Mouse (Mus musculus): Measurements from ENCODE around the gene Phldb2.

Phldb2 gene

GRCm38 (mm10) chr16:45890471-45891200, 62.8 kb downstream of the Phldb2 start:
- DNase-seq, result no peak

- peak; percentile 14 to 35 for DNase-seq
Measured at GRCm38 (mm10) chr16:45889636-45890035, 63.8 kb downstream of the Phldb2 start.

DNA sequence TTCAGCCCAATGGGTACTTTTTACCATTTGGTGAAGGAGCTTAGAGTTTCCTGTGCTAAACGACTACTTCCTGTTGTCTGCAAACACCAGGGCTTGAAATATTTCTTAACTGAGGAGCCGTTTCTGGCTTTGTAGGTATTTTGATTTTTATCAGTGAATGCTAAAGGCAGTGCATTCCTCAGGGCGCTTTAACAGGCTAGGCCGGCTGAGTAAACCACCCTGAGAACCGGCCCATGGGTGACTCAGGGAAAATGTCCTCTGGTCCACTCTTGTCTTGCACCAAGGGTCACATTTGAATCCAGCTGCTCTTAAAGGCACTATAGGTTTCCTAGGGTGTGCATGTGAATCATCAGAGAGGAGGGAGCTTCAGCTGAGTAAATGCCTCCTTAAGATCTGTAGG, 66.8 kb downstream of the Phldb2 start:
- DNase-seq, result peak; percentile 17 to 31

DNA sequence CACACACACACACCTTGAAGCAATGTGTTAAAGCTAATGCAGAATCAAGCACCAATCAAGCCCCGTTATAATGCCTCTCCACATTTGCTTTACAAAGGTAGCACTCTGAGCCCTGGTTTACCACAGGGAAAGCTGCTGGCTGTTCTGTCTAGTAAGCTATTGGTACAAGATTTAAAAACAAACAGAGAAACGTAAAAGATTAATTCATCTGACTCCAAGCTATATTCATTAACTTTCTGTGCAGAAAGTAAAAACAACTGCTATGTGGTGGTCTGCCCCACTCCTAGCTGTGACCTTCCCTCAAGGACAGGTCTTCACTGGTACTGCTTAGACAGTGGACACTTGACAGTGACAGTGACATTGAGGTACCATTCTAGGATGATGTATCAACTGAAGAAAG, 69.2 kb downstream of the Phldb2 start:
- DNase-seq, result peak in 1 of 2 experiments; percentile 16

- DNase-seq, result peak in 1 of 2 experiments; percentile 15
Measured at GRCm38 (mm10) chr16:45881177-45881832, 72.1 kb downstream of the Phldb2 start.

DNA sequence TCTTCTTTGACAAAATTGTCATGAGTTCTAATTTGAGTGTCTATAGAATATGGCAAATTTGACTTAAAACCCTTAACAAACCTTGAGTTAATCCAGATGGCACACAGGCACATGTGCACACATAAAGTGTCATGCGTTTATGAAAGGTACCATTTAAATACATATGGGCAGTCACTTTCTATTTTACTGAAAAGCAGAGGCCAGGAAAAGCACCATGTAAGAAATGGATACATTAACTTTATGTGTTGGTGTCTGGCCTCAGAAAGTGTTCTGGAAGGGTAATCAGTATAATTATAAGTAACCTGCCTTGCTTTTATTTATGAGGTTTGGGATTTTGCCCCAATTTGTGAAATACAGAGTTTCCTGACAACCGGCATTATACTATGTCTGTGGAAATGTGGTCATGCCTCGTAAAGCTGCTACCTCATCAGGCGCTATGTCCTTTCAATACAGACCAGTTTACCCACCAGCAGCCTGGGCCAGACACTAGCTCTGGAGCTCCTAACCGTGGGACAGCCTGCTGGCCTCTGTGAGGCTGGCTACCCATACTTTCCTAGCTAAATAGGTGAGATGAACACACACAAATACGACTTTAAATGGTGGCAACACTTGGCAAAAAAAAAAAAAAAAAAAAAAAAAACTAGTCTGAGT, 73.2 kb downstream of the Phldb2 start:
- no peak for DNase-seq

DNA sequence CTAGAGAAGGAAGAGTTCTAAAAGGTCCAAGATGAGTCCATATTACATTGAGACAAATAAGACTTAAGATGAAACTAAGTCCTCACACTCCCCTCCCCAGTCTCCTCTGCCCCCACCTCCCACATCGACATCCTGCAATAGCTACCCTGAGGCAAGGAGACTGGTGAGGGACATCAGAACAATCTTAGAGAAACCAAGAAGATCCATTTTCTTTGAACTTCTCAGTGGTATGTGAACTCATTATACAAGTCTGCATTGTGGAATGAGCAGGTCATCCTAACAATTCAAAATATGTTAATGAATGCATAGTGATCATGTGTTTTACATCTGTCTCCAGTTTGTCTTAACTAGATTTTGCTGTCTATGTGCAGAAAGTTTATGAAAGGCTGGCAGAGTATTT, 75.7 kb downstream of the Phldb2 start:
- no peak for DNase-seq

DNA sequence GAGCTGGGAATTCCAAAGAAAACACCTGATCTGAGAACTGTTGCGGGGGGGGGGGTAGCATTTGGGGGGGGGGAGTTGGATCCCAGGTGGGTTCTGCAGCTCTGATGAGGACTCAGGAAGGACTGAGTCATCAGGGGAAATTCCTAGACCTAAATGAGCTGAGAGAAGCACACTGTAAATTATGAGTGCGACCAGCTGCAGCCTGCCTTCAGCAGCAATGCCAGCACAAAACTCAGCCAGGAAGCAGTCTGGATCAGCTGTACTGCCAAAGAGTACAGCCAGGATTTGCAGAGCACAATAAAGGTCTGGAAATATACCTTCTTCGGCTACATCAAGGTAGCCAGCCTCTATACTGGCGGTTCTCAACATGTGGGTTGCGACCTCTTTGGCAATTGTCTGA, 76.2 kb downstream of the Phldb2 start:
- DNase-seq, result peak; percentile 35 to 53

DNA sequence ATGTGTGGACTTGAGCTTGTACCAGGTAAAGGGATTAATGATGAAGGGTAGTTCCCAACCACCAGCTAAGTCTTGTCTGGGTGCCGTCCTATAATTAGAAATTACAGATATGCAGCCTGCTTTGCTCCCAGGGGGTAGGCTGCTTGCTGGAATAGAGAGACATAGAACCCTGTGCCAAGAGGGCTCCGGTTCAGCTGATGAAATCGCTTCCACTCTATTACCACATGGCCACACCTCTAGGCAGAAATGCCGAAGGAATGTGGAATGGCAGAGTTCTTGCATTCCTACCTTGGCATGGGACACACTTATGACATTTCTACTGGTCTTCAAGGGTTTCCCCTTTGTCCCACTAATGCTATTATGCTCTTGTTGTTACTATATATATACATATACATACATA, 80.0 kb downstream of the Phldb2 start:
- no peak for DNase-seq

DNA sequence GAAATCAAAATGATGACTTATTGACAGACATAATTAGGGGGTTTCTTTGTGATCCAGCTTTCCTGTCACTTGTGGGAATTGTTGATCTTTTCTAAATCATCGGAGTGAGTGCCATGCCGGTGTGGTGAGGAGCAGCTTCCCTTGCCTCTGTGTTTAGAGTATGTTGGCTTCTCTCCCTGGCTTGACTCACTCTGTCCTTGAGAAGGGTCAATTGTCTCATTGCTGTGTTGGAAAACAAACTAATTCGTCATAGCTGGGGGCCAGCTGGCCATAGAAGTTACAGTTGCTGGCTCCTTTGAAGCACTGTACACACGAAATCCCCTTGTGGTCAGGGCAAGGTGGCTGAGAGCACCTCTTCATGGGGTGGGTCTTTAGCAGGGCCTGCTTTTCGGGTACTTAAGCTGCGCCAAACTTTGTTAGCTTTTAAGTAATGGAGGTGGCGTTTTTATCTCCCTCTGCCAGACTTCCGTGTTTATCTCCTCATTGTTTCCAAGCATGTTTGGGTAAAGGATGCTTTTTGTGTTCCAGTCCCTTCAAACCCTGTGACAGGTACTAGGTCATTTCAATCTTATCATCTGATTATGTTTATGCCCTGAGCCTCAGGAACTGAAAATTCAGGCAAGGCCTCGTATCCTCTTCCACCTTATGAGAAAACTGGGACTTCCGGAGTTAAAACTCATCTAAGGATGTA, 82.0 kb downstream of the Phldb2 start:
- DNase-seq, result peak; percentile 13 to 27

DNA sequence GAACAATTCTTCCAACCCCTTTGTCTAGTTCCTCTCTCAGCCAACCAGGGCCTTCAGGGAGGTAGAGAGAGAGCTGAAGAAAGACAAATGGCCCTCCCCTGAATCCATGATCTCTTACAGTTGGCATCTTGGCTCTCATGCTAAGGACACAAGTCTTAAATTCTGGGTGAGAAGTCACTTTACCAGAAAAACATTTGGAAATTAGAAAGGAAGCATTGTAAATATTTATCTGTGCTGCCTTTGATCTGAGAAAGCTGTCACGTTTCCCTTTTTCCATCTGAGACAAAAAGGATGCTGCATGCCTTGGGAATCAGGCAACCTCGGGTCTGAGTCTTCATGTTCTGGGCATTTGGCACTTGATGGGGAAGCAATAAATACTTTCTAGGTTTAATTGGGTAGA, 82.7 kb downstream of the Phldb2 start:
- DNase-seq, result no peak

GRCm38 (mm10) chr16:45869044-45869443, 84.4 kb downstream of the Phldb2 start:
- no peak for DNase-seq

DNA sequence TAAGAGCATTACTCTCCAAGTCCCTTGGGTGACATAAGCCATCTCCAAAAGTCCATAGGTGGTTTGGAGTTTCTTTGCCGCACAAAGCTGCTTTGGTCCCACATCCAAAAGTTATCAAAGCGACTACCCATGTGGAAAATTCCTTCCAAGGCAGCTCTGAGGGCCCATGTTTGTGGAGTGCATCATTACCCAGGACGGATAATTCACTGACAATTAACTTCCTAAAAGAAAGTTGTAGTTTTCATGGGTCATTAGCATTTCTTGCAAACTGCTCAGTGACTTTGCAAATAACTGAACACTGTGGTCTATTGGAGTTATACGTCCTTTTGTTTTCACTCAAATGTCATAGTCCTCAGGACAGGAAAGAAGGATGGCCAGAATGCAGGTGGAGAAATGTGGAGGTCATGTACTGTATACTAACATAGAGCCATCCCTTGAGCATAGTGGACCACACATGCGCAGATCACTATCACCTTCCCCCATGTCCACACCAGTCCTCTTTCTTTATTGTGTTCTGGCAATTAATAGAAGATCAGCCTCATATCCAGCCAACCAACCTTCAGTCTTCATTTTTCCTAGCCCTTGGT, 96.0 kb downstream of the Phldb2 start:
- DNase-seq, result no peak

DNA sequence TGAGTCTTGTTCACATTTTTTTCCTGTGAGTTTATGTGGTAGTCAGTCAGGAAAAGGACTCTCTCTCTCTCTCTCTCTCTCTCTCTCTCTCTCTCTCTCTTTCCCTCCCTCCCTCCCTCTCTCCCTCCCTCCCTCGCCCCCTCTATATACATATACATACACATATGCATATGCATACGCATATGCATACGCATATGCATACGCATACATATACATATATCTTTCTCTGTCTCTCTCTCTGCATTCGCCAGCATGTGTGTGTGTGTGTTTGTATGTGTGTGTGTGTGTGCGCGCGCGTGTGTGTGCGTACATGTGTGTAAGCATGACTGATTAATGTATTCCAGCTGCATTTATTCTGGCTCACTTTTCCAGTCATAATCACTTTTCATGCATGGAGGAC, 98.9 kb downstream of the Phldb2 start:
- DNase-seq, result no peak

GRCm38 (mm10) chr16:45849045-45849444, 104.4 kb downstream of the Phldb2 start:
- DNase-seq, result no peak

GRCm38 (mm10) chr16:45844875-45845274, 108.5 kb downstream of the Phldb2 start:
- DNase-seq, result peak; percentile 22 to 40

GRCm38 (mm10) chr16:45844049-45844780, 109.2 kb downstream of the Phldb2 start:
- peak; percentile 90 to 94 for DNase-seq

DNA sequence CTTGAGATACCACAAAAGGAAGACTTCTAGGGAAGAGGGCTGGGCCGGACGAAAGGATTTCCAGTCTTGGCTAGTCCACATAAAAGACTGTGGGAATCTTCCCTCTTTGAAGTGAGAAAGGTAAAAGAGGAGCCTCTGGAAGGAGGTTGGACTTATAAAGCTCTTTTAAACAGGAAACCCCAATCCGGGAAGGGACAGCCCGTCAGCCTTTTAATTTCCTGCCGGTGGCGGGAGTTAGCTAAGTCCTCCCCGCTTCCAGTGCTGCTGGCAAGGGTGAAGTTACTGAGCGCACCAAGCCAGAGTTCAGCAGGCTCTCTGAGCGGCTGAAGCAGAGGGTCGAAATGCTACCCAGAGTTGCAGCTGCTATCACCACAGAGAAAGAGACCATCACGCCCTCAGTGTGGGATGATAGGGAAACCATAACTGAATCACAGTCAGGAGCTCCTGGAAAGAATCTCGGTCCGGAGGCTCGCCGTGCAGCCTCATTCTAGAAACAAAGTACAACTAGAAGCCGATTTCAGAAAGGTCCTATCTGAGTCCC, 110.0 kb downstream of the Phldb2 start:
- peak; percentile 60 to 74 for DNase-seq

GRCm38 (mm10) chr16:45842440-45842839, 111.0 kb downstream of the Phldb2 start:
- peak; percentile 34 to 42 for DNase-seq

- DNase-seq, result no peak
Measured at GRCm38 (mm10) chr16:45841806-45842205, 111.6 kb downstream of the Phldb2 start.

DNA sequence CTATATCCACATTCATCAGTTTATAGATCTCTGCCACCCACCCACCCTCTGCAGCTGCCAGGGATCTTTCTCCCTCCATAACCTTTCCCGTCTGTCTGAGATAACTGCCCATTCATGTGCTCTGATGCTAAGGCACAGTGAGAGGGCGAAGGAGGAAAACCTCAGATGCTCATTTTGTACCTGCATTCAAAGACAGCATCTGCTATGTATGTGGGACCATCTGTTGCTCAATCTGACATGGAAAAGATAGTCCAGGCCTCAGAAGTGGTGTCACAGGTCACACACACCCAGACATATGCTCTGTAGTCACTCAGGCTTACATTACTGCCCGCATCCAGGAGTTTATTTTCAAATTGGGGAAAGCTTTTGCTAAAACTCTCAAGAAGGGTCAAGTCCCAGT, 112.4 kb downstream of the Phldb2 start:
- no peak for DNase-seq
